Mouse (Mus musculus): ENCODE measurements around the gene Prkag2.
"Not testable (repeated sequence)": the region's sequence is repeated elsewhere in the genome, so short reads cannot be mapped to it uniquely, and the experiment has no call there.

The Prkag2 gene

GRCm38 (mm10) chr5:24825365-24826055 lies 274.9 kb downstream of the Prkag2 start:
- no peak for DNase-seq (ENCODE audit: low spot score in 2 of 2)

DNA sequence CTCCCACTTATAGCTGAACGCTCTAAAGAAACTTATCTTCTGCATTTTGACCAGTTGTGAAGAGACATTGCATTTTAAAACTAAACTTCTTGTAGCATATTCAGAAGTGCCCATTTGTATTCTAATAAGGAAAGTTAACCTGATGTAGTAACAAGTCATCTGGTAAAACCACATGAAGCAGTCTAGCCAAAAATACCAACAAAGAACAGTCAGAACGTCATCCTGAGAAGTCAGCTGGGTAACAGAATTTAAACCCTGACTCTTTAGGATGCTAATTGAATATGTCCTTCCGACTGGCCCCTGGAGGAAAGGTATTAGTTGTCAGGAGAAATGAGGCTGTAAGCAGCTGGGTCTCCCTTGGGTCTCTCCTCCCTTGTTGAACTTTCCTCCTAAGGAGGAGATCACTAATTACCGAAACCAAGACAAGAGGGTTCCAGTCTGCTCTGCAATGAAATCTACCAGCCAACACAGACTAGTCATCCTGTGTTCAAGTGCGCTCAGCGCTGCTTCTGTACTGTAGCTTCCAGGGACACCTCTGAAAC lies 276.5 kb downstream of the Prkag2 start:
- DNase-seq (ENCODE audit: low spot score in 2 of 2) = no peak

DNA sequence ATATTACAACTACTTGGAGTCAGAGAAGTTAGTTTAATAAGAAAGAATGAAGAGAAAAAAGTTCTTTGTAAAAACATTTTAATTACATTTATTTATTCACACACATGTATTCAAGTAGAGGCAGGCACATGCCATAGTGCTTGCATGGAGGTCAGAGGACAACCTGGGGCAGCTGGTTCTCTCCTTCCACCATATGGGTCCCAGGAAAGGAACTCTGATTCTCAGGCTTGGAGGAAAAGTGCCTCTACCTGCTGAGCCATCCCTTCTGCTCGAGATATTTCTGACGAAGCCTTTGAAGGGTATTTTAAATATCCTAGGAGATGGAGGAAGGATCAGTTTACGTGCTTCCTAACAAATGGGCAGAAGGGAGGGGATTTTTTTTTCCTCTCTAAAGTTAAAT lies 277.7 kb downstream of the Prkag2 start:
- no peak for DNase-seq (ENCODE audit: low spot score in 2 of 2)

- not testable (repeated sequence) for DNase-seq (ENCODE audit: low spot score in 2 of 2)
Measured at GRCm38 (mm10) chr5:24822231-24822630, 278.2 kb downstream of the Prkag2 start.

GRCm38 (mm10) chr5:24821403-24821841 lies 279.0 kb downstream of the Prkag2 start:
- DNase-seq (ENCODE audit: low spot score in 2 of 2) = no peak

- no peak for DNase-seq (ENCODE audit: low spot score in 2 of 2)
Measured at GRCm38 (mm10) chr5:24820627-24821026, 279.8 kb downstream of the Prkag2 start.

GRCm38 (mm10) chr5:24817191-24817590 lies 283.3 kb downstream of the Prkag2 start:
- no peak for DNase-seq (ENCODE audit: low spot score in 2 of 2)

DNA sequence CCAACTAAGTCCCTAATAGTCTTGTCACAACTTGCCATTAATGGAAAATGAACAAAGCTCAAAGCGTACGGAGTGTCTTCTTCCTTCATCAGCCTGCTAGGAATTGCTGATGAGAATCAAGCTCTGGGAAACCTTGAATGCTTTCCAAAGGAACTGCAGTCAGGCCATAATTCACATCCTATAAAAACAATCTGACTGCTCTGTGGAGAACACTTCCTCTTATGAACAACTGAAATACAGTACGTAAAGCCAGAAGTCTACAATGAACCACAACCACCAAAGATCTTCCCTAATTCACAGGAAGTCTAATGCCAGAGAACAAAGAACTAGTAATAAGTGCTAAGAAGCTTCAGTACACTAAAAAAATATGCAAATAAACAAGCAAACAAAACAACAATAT lies 286.5 kb downstream of the Prkag2 start:
- no peak for DNase-seq (ENCODE audit: low spot score in 2 of 2)

DNA sequence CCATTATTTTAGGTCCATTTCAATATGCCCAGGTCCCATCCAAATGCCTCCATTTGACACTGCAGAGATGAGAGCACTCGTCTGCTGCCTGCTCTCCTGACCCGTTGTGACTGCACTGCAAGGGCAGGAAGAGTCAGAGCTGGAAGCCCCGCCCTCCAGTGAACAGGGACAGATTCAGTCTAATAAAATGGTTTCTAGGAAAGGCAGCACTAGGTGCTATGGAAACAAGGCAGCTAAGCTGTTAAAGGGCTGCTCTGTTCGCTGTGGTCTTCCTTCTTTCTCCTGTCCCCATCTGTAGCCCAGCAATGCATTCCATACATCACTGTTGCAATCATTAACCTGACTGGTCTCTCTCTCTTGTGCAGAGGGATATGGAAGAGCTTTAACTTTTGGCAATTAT lies 287.4 kb downstream of the Prkag2 start:
- DNase-seq (ENCODE audit: low spot score in 2 of 2) = no peak
